Mouse (Mus musculus) MEL (cell line): Measurements from ENCODE around the gene Nisch. TPM values are rescaled to one million over a fixed set of nuclear protein-coding genes. Genes with fewer than 3 reads are reported as not detected.

Source experiments
- DNase-seq: peaks from one replicate; pipeline ENCODE4 v3.0.0; 2011; ENCODE audit warnings: low read depth, low spot score
- H3K27ac ChIP-seq: 2 replicates; pipeline ENCODE4 v1.5.1; 2012; ENCODE audit warnings: low read depth, mild to moderate bottlenecking, control low read depth, low read length, moderate library complexity; ENCODE audit not compliant: control insufficient read depth
- H3K27me3 ChIP-seq, 2 experiments: fragments of 150-350 bp in 1 of 2; sonication (generic) in 1 of 2; 2 replicates each; pipeline ENCODE4 v1.6.1; 2012; ENCODE audit warnings: low read length in 2 of 2, mild to moderate bottlenecking in 2 of 2, improper control_type of control experiment in 1 of 2, moderate library complexity in 1 of 2; ENCODE audit not compliant: insufficient read depth in 2 of 2, control insufficient read depth in 1 of 2
- H3K36me3 ChIP-seq, 2 experiments: 2 replicates each; pipeline ENCODE4 v1.6.1; 2012 to 2014; ENCODE audit warnings: low read length in 2 of 2, improper control_type of control experiment in 1 of 2, inconsistent platforms in 1 of 2, mild to moderate bottlenecking in 1 of 2; ENCODE audit not compliant: insufficient read depth in 2 of 2, control insufficient read depth in 1 of 2
- H3K4me1 ChIP-seq, 2 experiments: fragments of 150-350 bp in 1 of 2; sonication (generic) in 1 of 2; 2 replicates each; pipeline ENCODE4 v1.6.1; 2012; ENCODE audit warnings: low read length in 2 of 2, improper control_type of control experiment in 1 of 2, mild to moderate bottlenecking in 1 of 2; ENCODE audit not compliant: insufficient read depth in 2 of 2, control insufficient read depth in 1 of 2
- H3K4me3 ChIP-seq, 2 experiments: fragments of 150-350 bp in 1 of 2; sonication (generic) in 1 of 2; 2 replicates each; pipeline ENCODE4 v1.5.1; 2012; ENCODE audit warnings: low read depth in 2 of 2, low read length in 2 of 2, mild to moderate bottlenecking in 2 of 2, moderate library complexity in 2 of 2, control low read depth in 1 of 2, improper control_type of control experiment in 1 of 2; ENCODE audit not compliant: control insufficient read depth in 1 of 2, insufficient read depth in 1 of 2
- H3K79me2 ChIP-seq: 2 replicates; pipeline ENCODE4 v1.6.1; 2012; ENCODE audit warnings: mild to moderate bottlenecking, low read length, moderate library complexity; ENCODE audit not compliant: control insufficient read depth, poor library complexity, insufficient read depth
- H3K9ac ChIP-seq: 2 replicates; pipeline ENCODE4 v1.6.1; 2012; ENCODE audit warnings: low read depth, mild to moderate bottlenecking, control low read depth, low read length, moderate library complexity; ENCODE audit not compliant: control insufficient read depth, poor library complexity, severe bottlenecking
- H3K9me3 ChIP-seq: fragments of 150-350 bp; sonication (generic); replicated peaks from 2 replicates; pipeline ENCODE4 v1.6.1; 2012; ENCODE audit warnings: mild to moderate bottlenecking, low read length, improper control_type of control experiment, moderate library complexity; ENCODE audit not compliant: insufficient read depth
- BHLHE40 ChIP-seq: IDR thresholded peaks from 2 replicates; pipeline ENCODE4 v1.6.1; 2012; ENCODE audit warnings: low read depth, mild to moderate bottlenecking, inconsistent platforms, low read length, improper control_type of control experiment, borderline replicate concordance
- CHD1 ChIP-seq: IDR thresholded peaks from 2 replicates; pipeline ENCODE4 v1.6.1; 2012; ENCODE audit warnings: low read depth, mild to moderate bottlenecking, inconsistent platforms, low read length, improper control_type of control experiment
- CHD2 ChIP-seq: IDR thresholded peaks from 2 replicates; pipeline ENCODE4 v1.6.1; 2011; ENCODE audit warnings: low read length, improper control_type of control experiment
- E2F4 ChIP-seq: IDR thresholded peaks from 2 replicates; pipeline ENCODE4 v1.6.1; 2011; ENCODE audit warnings: low read depth, low read length, improper control_type of control experiment, borderline replicate concordance
- EP300 ChIP-seq, 2 experiments: IDR thresholded peaks; 2 replicates each; pipeline ENCODE4 v1.6.1; 2011; ENCODE audit warnings: improper control_type of control experiment in 2 of 2, low read length in 2 of 2, low read depth in 1 of 2, mild to moderate bottlenecking in 1 of 2
- ETS1 ChIP-seq: IDR thresholded peaks from 2 replicates; pipeline ENCODE4 v1.6.1; 2012; ENCODE audit warnings: low read depth, mild to moderate bottlenecking, inconsistent platforms, low read length, improper control_type of control experiment, moderate library complexity
- GABPA ChIP-seq: IDR thresholded peaks from 2 replicates; pipeline ENCODE4 v1.6.1; 2012; ENCODE audit warnings: low read depth, mild to moderate bottlenecking, inconsistent platforms, low read length, improper control_type of control experiment, moderate library complexity
- HCFC1 ChIP-seq: IDR thresholded peaks from 2 replicates; pipeline ENCODE4 v1.6.1; 2012; ENCODE audit warnings: low read depth, mild to moderate bottlenecking, inconsistent platforms, low read length, improper control_type of control experiment, moderate library complexity
- JUND ChIP-seq: IDR thresholded peaks from 2 replicates; pipeline ENCODE4 v1.6.1; 2011; ENCODE audit warnings: low read depth, mild to moderate bottlenecking, improper control_type of control experiment, low read length
- MEF2A ChIP-seq: IDR thresholded peaks from 2 replicates; pipeline ENCODE4 v1.6.1; 2014; ENCODE audit warnings: low read depth, mild to moderate bottlenecking, inconsistent platforms, low read length, improper control_type of control experiment; ENCODE audit not compliant: poor library complexity, insufficient replicate concordance, severe bottlenecking; ENCODE audit errors: extremely low read depth
- MXI1 ChIP-seq: IDR thresholded peaks from 2 replicates; pipeline ENCODE4 v1.6.1; 2011; ENCODE audit warnings: mild to moderate bottlenecking, low read depth, low read length, improper control_type of control experiment
- MYB ChIP-seq: IDR thresholded peaks from 2 replicates; pipeline ENCODE4 v1.6.1; 2011; ENCODE audit warnings: mild to moderate bottlenecking, low read depth, low read length, improper control_type of control experiment
- MYC ChIP-seq: IDR thresholded peaks from 2 replicates; pipeline ENCODE4 v1.6.1; 2011; ENCODE audit warnings: low read depth, mild to moderate bottlenecking, low read length, improper control_type of control experiment, moderate library complexity
- NELFE ChIP-seq: IDR thresholded peaks from 2 replicates; pipeline ENCODE4 v1.6.1; 2011; ENCODE audit warnings: low read depth, low read length, improper control_type of control experiment
- POLR2A ChIP-seq, 2 experiments: IDR thresholded peaks; 2 replicates each; pipeline ENCODE4 v1.6.1; 2011 to 2012; ENCODE audit warnings: low read length in 2 of 2, mild to moderate bottlenecking in 2 of 2, control low read depth in 1 of 2, improper control_type of control experiment in 1 of 2, low read depth in 1 of 2, moderate library complexity in 1 of 2; ENCODE audit not compliant: control insufficient read depth in 1 of 2, insufficient read depth in 1 of 2, poor library complexity in 1 of 2
- POLR2AphosphoS2 ChIP-seq: IDR thresholded peaks from 2 replicates; pipeline ENCODE4 v1.6.1; 2011; ENCODE audit warnings: low read length, improper control_type of control experiment
- RAD21 ChIP-seq: IDR thresholded peaks from 2 replicates; pipeline ENCODE4 v1.6.1; 2011; ENCODE audit warnings: mild to moderate bottlenecking, low read depth, low read length, improper control_type of control experiment
- RCOR1 ChIP-seq: IDR thresholded peaks from 2 replicates; pipeline ENCODE4 v1.6.1; 2012; ENCODE audit warnings: low read depth, mild to moderate bottlenecking, inconsistent platforms, low read length, improper control_type of control experiment
- SMC3 ChIP-seq: IDR thresholded peaks from 2 replicates; pipeline ENCODE4 v1.6.1; 2011; ENCODE audit warnings: low read depth, low read length, improper control_type of control experiment
- TAL1 ChIP-seq: IDR thresholded peaks from 2 replicates; pipeline ENCODE4 v1.6.1; 2012; ENCODE audit warnings: mild to moderate bottlenecking, inconsistent platforms, low read length, moderate library complexity, mixed read lengths
- TCF12 ChIP-seq: IDR thresholded peaks from 2 replicates; pipeline ENCODE4 v1.6.1; 2014; ENCODE audit warnings: low read depth, mild to moderate bottlenecking, inconsistent platforms, low read length, improper control_type of control experiment, moderate library complexity
- USF1 ChIP-seq: IDR thresholded peaks from 2 replicates; pipeline ENCODE4 v1.6.1; 2014; ENCODE audit warnings: low read depth, mild to moderate bottlenecking, inconsistent platforms, low read length, improper control_type of control experiment, moderate library complexity
- ZMIZ1 ChIP-seq: IDR thresholded peaks from 2 replicates; pipeline ENCODE4 v1.6.1; 2012; ENCODE audit warnings: low read depth, mild to moderate bottlenecking, inconsistent platforms, low read length, improper control_type of control experiment, moderate library complexity
- polyA plus RNA-seq, 2 experiments: library from polyadenylated mRNA; stranded (reverse) in 1 of 2; unstranded in 1 of 2; fragments of >175 nt in 1 of 2; fragments of >200 nt in 1 of 2; gene quantifications; 2 replicates each; pipeline versions ENCODE4 v1.2.1 to v1.2.4; 2012; ENCODE audit warnings: low replicate concordance in 2 of 2, low read depth in 1 of 2; ENCODE audit not compliant: insufficient read length in 2 of 2, insufficient read depth in 1 of 2, missing spikeins in 1 of 2
- total RNA-seq: library from RNA; depleted of rRNA; stranded (reverse); fragments of 300-350 nt; gene quantifications from 2 replicates; pipeline ENCODE4 v1.2.3, GENCODE M21; 2012

Gene Nisch
- total and polyA plus RNA-seq, 3 experiments = 53.0 to 154 TPM; not detected in 1

GRCm38 (mm10) chr14:31177715-31178114 lies 39.0 kb downstream of the Nisch start:
- Histone ChIP-seq H3K4me3 (no peak overlapping the region), H3K79me2 (no peaks in the 10 kb centered on the region), H3K4me1 (no peaks in the 10 kb centered on the region), H3K9me3 (no peaks in the 10 kb centered on the region), H3K27ac (no peak overlapping the region), H3K9ac (no peak overlapping the region), H3K27me3 (no peaks in the 10 kb centered on the region), H3K36me3 (peaks cover 0 to 7% of the 10 kb centered on the region in 2 experiments; a peak in 2 of 4 replicates)
- no peak for DNase-seq
- TF ChIP-seq RCOR1 (no peak), TAL1 (no peak), POLR2AphosphoS2 (no peak), ETS1 (no peak), GABPA (no peak), HCFC1 (no peak), CHD2 (no peak), USF1 (no peak), ZMIZ1 (no peak), MYC (no peak), MEF2A (no peak), EP300 (IDR thresholded peaks at IDR 0.05; ENCODE audit: low read depth in 1 of 2, low read length in 2 of 2) (no peak), E2F4 (no peak), MYB (no peak), MXI1 (no peak), CHD1 (no peak), TCF12 (no peak)

GRCm38 (mm10) chr14:31177287-31177686 lies 39.5 kb downstream of the Nisch start:
- Histone ChIP-seq H3K9me3 (no peaks in the 10 kb centered on the region), H3K36me3 (peaks cover 0 to 7% of the 10 kb centered on the region in 2 experiments; a peak in 2 of 4 replicates), H3K4me1 (no peaks in the 10 kb centered on the region), H3K9ac (no peak overlapping the region), H3K4me3 (no peak overlapping the region), H3K79me2 (no peaks in the 10 kb centered on the region), H3K27me3 (no peaks in the 10 kb centered on the region), H3K27ac (no peak overlapping the region)
- DNase-seq = no peak
- no peak for TF ChIP-seq JUND
- no peak for TF ChIP-seq POLR2A (IDR thresholded peaks at IDR 0.05; ENCODE audit: control insufficient read depth in 1 of 2, insufficient read depth in 1 of 2, low read depth in 1 of 2, low read length in 2 of 2, poor library complexity in 1 of 2)
- no peak for TF ChIP-seq USF1
- no peak for TF ChIP-seq NELFE
- TF ChIP-seq SMC3 = no peak
- TF ChIP-seq BHLHE40 = no peak
- TF ChIP-seq RCOR1 = no peak
- TF ChIP-seq GABPA = no peak
- no peak for TF ChIP-seq MYC
- TF ChIP-seq RAD21 = no peak
